Mouse (Mus musculus) heart, embryonic 10.5 days (tissue): ENCODE measurements around the gene Grm8. TPM values are rescaled to one million over a fixed set of nuclear protein-coding genes. Genes with fewer than 3 reads are reported as not detected.

Experiments
- microRNA counts: library from miRNA; unstranded; fragments of <30 nt; microRNA quantifications from one replicate; lab custom pipeline; 2017
- microRNA-seq: library from miRNA; unstranded; fragments of <30 nt; microRNA quantifications from one replicate; pipeline ENCODE4, GENCODE M21; 2017
- polyA plus RNA-seq: library from polyadenylated mRNA; unstranded; fragments of >200 nt; fragmentation: Nextera tagmentation; extraction: Ambion mirVana; gene quantifications from 2 replicates; pipeline ENCODE4 v1.2.1, GENCODE M21; 2016

Gene Grm8
- polyA plus RNA-seq, 1 experiment from 2014 or later = 0.16 TPM

MicroRNA genes within 50 kb of the gene (microRNA counts, 519-probe panel; counts per million panel counts)
- microRNA mmu-miR-592 (lab: Ali Mortazavi, UCI) = not detected

Small RNAs within 50 kb of the gene (microRNA-seq; reads per million reads assigned to microRNA genes)
- 4.0 reads per million, percentile 11 among the genes with 10 or more reads in this experiment for gene Mir592
